Mouse (Mus musculus) erythroid progenitor cell, adult 5-6 weeks (primary cell): ENCODE data around the gene Grin2b. TPM values are rescaled to one million over a fixed set of nuclear protein-coding genes. Genes with fewer than 3 reads are reported as not detected.
"Not testable (repeated sequence)": the region's sequence is repeated elsewhere in the genome, so short reads cannot be mapped to it uniquely, and the experiment has no call there.

Source experiments
- ATAC-seq: replicated peaks from 2 replicates; pipeline ENCODE4 v1.8.0; 2016; ENCODE audit warnings: moderate number of reproducible peaks, mild to moderate bottlenecking, moderate TSS enrichment, inconsistent platforms; ENCODE audit not compliant: poor library complexity, low FRiP score, severe bottlenecking
- total RNA-seq, 2 experiments: library from RNA; stranded (forward) in 1 of 2; stranded (reverse) in 1 of 2; fragments of 150-400 nt in 1 of 2; fragments of 186-747, 209-891 nt in 1 of 2; gene quantifications; 2 replicates each; pipeline versions ENCODE4 v1.2.3 to v1.2.4; 2015 to 2017; ENCODE audit warnings: low replicate concordance in 2 of 2

The Grin2b gene
- total RNA-seq, 2 experiments from 2014 or later, result not detected

GRCm38 (mm10) chr6:135721706-135722105 lies 451.6 kb downstream of the Grin2b start:
- ATAC-seq, result no peak

DNA sequence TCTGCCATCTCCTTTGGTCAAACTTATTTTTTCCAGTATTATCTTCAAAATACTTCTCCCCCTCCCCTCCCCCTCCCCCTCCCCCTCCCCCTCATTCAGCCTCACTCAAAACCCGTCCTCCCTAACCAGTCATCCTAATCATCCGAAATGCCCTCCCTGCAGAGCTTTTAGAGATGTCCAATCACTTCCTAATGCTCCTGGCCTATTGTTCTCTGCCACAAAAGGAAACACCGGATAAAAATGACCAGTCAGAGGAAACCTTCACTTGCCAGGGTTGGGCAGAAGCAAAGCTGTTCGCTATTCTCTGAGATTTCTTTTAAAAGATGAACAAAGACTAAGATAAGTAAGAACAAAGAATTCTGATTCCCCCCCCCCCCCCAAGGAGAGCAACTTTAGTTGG lies 458.4 kb downstream of the Grin2b start:
- ATAC-seq, result no peak

DNA sequence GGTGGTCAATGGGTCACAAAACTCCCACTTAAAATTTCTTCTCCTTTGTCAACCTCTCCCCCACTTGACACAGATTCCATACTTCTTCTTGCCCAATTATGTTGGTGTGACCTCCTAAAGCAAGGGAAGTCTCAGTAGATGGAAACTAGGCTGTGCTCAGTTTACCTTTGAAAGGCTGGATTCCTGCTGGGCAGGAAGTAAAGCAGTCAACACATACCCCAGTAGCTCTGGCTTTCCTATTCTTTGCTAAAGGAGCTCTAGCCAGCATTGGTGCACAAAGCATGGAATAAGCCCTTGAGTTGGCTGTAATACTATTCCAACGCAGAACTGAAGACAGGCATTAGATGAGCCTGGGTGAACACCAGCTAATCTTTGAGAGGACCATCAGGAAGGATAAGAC lies 459.1 kb downstream of the Grin2b start:
- no peak for ATAC-seq

- no peak for ATAC-seq
Observed at GRCm38 (mm10) chr6:135713716-135714115, 459.6 kb downstream of the Grin2b start.

- not testable (repeated sequence) for ATAC-seq
Observed at GRCm38 (mm10) chr6:135706850-135707522, 466.3 kb downstream of the Grin2b start.

- no peak for ATAC-seq
Observed at GRCm38 (mm10) chr6:135703655-135704054, 469.7 kb downstream of the Grin2b start.

- no peak for ATAC-seq
Observed at GRCm38 (mm10) chr6:135701361-135701760, 471.9 kb downstream of the Grin2b start.

DNA sequence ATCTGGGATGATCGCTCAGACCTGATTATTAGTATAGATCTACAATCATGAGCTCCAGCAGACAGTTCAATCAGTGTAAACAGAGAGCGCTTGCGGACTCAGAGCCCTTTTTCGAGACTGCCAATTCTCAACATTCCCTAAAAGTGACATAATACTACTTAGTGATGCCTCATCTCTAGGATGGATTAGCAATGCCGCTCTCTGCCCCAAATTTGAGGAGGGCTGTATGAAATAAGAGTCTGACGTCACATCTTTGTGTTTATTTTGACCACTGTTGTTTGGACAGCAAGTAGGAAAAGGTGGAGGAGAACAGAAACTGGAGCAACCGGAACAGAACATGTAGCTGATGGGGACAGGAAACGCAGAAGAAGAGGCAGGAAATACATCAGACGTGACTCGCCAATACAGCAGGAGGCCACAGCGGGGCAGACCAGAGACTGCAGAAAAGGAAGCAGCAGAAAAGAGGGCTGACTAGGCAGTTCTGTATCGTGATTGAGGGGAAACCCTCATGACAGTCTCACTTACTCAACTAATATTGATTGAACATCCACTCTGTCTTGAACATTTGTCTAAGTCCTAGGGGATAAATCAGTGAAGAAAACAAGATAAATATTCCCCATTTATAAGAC lies 472.5 kb downstream of the Grin2b start:
- ATAC-seq, result no peak

- ATAC-seq, result no peak
Observed at GRCm38 (mm10) chr6:135692533-135692932, 480.8 kb downstream of the Grin2b start.

DNA sequence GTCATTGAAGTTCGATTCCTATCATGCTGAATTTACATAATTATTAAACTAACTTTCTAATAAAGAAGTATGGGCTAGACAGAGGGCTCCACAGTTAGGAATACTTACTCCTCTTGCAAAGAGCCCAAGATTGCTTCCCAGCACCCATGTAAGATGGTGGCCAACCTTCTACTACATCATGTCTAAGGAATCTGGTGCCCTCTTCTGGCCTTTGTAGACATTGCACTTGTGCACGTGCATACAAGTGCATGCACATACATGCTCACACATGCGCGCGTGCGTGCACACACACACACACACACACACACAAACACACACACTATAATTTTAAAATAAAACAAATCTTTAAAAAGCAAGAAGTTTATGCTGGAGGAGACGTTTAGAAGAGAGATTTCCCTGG lies 481.8 kb downstream of the Grin2b start:
- ATAC-seq, result no peak

DNA sequence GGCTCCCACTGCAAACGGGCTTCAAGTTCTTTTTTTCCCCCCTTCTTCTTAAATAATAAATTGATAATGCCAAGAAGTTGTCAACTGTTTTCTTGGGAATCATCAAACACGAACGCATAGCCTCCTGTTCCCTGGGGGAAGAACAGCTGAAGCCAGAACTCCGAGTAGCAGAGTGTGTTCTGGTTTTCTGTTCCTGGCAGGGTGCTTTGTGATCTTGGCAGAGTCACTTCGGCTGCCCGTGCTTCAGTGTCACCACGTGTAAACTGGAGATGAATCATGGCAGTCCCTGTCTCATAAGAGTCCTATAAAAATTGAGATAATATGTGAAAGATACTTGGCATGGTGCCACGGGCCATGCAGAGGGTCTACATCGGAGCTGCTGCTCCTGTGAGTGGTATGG lies 485.4 kb downstream of the Grin2b start:
- ATAC-seq, result no peak

- ATAC-seq, result no peak
Observed at GRCm38 (mm10) chr6:135684206-135684605, 489.1 kb downstream of the Grin2b start.

DNA sequence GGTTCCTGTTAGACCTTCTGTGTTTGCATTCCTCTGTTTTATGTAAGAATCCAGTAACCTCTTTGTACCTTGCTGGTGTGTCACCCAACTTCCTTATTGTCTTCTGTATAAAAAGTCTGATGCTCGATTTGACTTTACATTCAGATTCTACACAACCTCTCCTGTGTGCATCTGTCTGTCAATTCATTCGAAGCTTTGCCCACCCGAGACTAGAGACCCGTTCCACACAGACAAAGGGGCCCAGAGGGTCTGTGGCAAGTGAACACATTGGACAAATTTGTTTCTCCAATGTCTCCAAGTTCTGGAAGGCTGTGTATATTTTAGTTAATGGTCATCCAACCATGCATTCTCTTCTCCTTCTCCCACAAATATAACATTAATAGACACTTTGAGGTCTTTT lies 491.9 kb downstream of the Grin2b start:
- ATAC-seq, result not testable (repeated sequence)

DNA sequence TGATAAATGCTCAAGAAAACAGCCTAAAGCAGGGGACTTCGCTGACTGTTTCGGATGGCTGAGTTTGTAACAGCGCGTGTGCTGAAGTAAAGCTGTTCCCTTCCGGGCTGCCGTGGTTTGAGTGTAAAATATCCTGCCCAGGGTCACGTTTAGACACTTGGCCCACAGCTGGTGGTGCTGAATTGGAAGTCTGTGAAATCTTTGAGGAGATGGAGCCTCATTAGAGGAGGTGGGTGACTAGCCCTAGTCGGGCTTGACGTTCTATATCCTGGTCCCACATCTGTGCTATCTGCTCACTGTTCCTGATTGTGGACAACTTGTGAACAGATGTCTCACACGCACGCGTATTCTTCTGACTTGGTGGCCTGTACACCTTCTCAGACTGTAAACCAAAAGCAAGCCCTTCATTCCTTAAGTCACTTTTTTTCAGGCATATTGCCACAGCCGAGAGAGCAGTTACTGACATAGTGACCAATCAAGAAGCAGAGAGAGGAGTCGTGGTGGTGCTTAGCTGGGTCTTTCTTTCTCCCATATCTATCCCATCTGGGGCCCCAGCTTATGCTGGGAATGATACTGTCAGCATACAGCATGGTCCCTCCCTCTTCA lies 493.1 kb downstream of the Grin2b start:
- no peak for ATAC-seq

DNA sequence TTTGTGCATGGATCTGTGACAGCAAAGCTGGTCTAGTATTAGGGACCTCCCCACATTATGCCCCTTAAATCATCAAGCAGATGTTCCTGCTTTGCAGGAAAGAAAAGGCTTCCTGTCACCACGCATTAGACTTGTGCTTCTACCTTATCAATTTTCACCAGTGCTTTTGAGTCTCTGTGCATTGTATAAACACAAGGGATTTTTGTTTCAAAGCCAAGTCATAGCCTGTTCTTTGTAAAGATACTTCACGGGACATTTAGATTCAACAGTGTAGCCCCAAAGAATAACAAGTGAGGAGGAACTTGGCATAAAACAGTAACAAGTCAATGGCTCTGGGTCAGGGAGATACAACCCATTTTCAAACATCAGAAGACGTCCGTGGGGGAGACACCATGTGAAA lies 498.9 kb downstream of the Grin2b start:
- ATAC-seq, result no peak

GRCm38 (mm10) chr6:135672003-135672402 lies 501.3 kb downstream of the Grin2b start:
- no peak for ATAC-seq

Other genes with a start within 250 kb of the Grin2b start
- gene Gm8994, start 154.0 kb upstream of the Grin2b start, total RNA-seq (2015; ENCODE audit: low replicate concordance), result not detected in 2 replicates
- not detected in 2 replicates for gene Gm8994, start 154.0 kb upstream of the Grin2b start, total RNA-seq (2017; ENCODE audit: low replicate concordance)
- not detected in 2 replicates for gene E330021D16Rik, start 242.1 kb upstream of the Grin2b start, total RNA-seq (2015; ENCODE audit: low replicate concordance)
- gene E330021D16Rik, start 242.1 kb upstream of the Grin2b start, total RNA-seq (2017; ENCODE audit: low replicate concordance), result not detected in 2 replicates